Mouse (Mus musculus): ENCODE data around the gene Adam10.

GRCm38 (mm10) chr9:70629711-70630110 is 49.1 kb upstream of the Adam10 start:
- TF ChIP-seq CTCF (IDR thresholded peaks at IDR 0.05; ENCODE audit: extremely low read depth, insufficient read length, insufficient replicate concordance, low read depth, low read length), result no peak
- no peak for TF ChIP-seq POLR2A (IDR thresholded peaks at IDR 0.05; ENCODE audit: low read depth, low read length)
